Mouse (Mus musculus) neural tube, embryonic 12.5 days (tissue): Measurements from ENCODE around the gene H3f3b. TPM values are rescaled to one million over a fixed set of nuclear protein-coding genes. Genes with fewer than 3 reads are reported as not detected.
A peak's percentile ranks its signal among the peaks of the same experiment; 100 is the strongest.

Experiments
- ATAC-seq: fragments of 200-750 bp; cut with Nextera tagmentation; 2 replicates; pipeline ENCODE4 v1.8.0; 2017; ENCODE audit warnings: low read depth, mild to moderate bottlenecking, moderate TSS enrichment, moderate library complexity; ENCODE audit not compliant: low FRiP score
- H3K27ac ChIP-seq: fragments of 300-500 bp; sonication (generic); 2 replicates; pipeline ENCODE4 v1.5.1; 2016
- H3K27me3 ChIP-seq: fragments of 300-500 bp; sonication (generic); replicated peaks from 2 replicates; pipeline ENCODE4 v1.6.1; 2016; ENCODE audit warnings: mild to moderate bottlenecking
- H3K36me3 ChIP-seq: fragments of 300-500 bp; sonication (generic); 2 replicates; pipeline ENCODE4 v1.6.1; 2016; ENCODE audit warnings: mild to moderate bottlenecking
- H3K4me1 ChIP-seq: fragments of 300-500 bp; sonication (generic); 2 replicates; pipeline ENCODE4 v1.6.1; 2016
- H3K4me2 ChIP-seq: fragments of 300-500 bp; sonication (generic); replicated peaks from 2 replicates; pipeline ENCODE4 v1.6.1; 2016; ENCODE audit warnings: mild to moderate bottlenecking
- H3K4me3 ChIP-seq: fragments of 300-500 bp; sonication (generic); 2 replicates; pipeline ENCODE4 v1.5.1; 2016
- H3K9ac ChIP-seq: fragments of 300-500 bp; sonication (generic); 2 replicates; pipeline ENCODE4 v1.6.1; 2016; ENCODE audit warnings: mild to moderate bottlenecking
- H3K9me3 ChIP-seq: fragments of 300-500 bp; sonication (generic); 2 replicates; pipeline ENCODE4 v1.6.1; 2016; ENCODE audit warnings: mild to moderate bottlenecking
- WGBS: fragments of 180-500 bp; shearing (Covaris S2); methylation state at CpG from one replicate; pipeline ENCODE4 v1.1.7; 2016; 5-methylcytosine and 5-hydroxymethylcytosine counted together
- polyA plus RNA-seq: library from polyadenylated mRNA; unstranded; fragments of >200 nt; fragmentation: Nextera tagmentation; extraction: Ambion mirVana; gene quantifications from 2 replicates; pipeline ENCODE4 v1.2.1, GENCODE M21; 2016

H3f3b gene
- polyA plus RNA-seq, 1 experiment from 2014 or later, result 2,115 TPM

DNA sequence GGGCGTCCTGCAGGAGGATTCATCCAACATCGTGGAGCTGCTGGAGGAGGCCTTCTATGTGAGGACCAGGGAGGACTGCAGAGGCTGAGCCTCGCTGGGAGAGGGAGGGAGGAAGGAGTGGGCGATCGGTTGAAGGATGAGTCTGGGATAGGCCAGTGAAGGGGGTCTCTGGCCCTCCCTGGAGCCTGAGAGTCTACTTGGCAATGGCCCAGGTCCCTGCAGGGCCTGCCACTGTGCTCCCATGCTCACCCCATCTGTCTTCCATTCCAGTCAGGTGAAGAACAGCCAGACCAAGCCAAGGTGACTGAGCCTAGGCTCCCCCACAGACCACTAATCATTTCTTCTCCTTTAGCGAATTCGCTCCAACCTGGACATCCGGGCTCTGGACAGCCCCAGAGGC lies 44.5 kb downstream of the H3f3b start:
- Histone ChIP-seq H3K9me3 (no peaks in the 10 kb centered on the region), H3K27ac (no peak overlapping the region), H3K9ac (no peak overlapping the region), H3K4me2 (no peak overlapping the region), H3K36me3 (no peaks in the 10 kb centered on the region), H3K27me3 (peaks cover 10% of the 10 kb centered on the region), H3K4me1 (no peaks in the 10 kb centered on the region), H3K4me3 (no peak overlapping the region)
- WGBS, result 94% methylated on average over 8 of the region's 8 CpGs
- ATAC-seq, result no peak

DNA sequence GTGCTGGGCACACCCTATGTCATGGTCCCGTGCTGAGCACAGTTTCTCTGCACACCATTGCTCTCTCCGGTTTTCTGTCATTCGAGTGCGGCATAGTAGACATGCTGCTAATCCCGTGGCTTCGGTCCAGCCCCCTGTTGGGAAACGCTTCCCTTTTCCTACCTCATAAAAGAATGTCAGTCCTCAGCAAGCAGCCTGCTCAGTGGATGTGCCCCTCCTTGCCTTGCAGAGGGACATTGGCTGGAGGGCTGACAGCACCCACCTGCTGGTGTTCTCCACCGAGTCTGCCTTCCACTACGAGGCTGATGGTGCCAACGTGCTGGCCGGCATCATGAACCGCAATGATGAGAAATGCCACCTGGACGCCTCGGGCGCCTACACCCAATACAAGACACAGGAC lies 45.3 kb downstream of the H3f3b start:
- no peak for ATAC-seq
- Histone ChIP-seq H3K36me3 (no peaks in the 10 kb centered on the region), H3K27ac (no peak overlapping the region), H3K9ac (no peak overlapping the region), H3K27me3 (peaks cover 10% of the 10 kb centered on the region), H3K4me2 (no peak overlapping the region), H3K9me3 (no peaks in the 10 kb centered on the region), H3K4me3 (no peak overlapping the region), H3K4me1 (no peaks in the 10 kb centered on the region)
- 91% methylated on average over 15 of the region's 15 CpGs for WGBS

DNA sequence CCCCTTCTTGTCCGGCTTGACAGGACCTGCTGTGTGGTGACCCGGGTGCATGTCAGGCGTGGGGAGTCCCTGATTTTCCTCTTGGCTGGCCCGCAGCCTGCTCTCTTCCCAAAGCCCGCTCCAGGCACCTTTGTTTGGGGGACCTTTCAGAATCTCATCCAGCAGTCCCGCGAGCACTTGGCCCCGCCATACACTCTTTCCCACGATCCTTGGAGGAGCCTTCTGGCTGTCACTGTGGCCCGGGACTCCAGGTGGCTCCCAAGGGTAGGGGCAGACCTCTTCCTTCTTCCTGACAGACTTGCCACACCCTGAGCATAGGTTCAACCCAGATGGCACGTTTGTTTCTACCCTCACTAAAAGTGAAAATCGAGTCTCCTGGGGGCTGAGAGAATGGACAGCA lies 52.2 kb downstream of the H3f3b start:
- Histone ChIP-seq H3K27ac (no peak overlapping the region), H3K4me2 (peak overlapping the region; percentile 71; the same call in 1 of the 2 replicates), H3K4me3 (no peak overlapping the region), H3K9ac (no peak overlapping the region), H3K27me3 (peaks cover 43% of the 10 kb centered on the region), H3K4me1 (peaks cover 7% of the 10 kb centered on the region), H3K36me3 (no peaks in the 10 kb centered on the region), H3K9me3 (no peaks in the 10 kb centered on the region)
- 36% methylated on average over 12 of the region's 12 CpGs for WGBS
- ATAC-seq, result no peak

DNA sequence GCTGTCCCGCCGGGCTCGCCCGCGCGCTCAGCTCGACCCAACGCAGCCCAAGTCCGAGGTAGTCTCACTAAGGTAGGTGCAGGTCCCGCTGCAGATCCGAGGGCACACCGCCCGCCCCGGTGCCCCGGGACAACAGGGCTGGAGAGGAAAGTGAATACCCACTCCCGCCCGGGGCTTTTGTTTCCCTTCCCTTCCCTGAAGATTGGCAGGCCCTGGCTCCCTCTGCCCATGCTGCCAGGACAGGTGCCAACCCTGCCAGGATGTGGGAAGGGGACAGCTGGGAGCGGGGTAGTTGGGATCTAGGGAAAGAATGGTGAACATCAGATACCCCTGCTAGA lies 52.7 kb downstream of the H3f3b start:
- H3K36me3 ChIP-seq, result no peaks in the 10 kb centered on the region
- peak overlapping the region; percentile 38 for H3K4me3 ChIP-seq
- peak overlapping the region; percentile 47 for H3K9ac ChIP-seq
- peaks cover 43% of the 10 kb centered on the region for H3K27me3 ChIP-seq
- H3K4me1 ChIP-seq, result peaks cover 7% of the 10 kb centered on the region
- no peak for ATAC-seq
- H3K9me3 ChIP-seq, result no peaks in the 10 kb centered on the region
- H3K4me2 ChIP-seq, result peak overlapping the region; percentile 71
- WGBS, result 4% methylated on average over 18 of the region's 18 CpGs
- H3K27ac ChIP-seq, result no peak overlapping the region

DNA sequence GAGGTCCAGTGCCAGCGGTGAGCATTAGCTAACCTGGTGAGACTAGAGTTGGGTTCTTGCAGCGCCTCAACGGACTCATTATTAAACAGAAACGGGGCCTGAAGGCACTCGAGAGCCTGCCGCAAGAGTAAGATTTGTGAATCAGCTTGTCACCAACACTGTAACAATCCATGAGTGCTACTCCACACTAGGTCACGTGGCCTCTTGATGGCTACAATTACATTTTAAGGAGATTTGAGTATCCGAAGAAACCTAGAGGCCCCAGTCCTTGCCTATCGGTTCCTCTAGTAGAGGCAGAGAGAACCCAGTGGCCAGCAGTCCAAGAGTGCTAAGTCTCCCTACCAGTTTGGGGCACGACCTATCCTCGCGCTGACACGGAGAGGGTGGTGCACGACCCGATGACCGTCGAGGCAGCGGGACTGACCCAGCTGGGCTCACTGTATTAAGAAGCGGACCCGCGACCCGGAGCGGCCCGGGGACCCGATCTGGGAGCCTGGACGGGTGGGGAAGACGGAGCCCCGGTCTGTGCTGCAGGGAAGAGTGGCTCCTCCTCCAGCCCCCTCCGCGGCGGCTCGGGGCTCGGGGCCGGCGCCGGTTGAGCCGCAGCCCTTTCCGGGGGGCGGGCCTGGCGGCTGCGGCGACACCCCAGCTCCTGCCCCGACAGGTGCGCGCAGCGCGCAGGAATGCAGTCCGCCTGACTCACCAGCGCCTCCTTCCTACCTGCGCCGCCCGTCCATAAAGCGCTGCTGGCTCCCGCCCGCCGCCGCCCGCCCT lies 53.3 kb downstream of the H3f3b start, which contains the start of gene Itgb4:
Itgb4 (plus strand) TSS at position 401 of the 774 bp plus-strand sequence.
- Histone ChIP-seq H3K36me3 (no peaks in the 10 kb centered on the region), H3K4me2 (peak within 1 kb of the TSS; percentile 71), H3K27ac (no peak within 1 kb of the TSS), H3K4me1 (peaks cover 7% of the 10 kb centered on the region), H3K9me3 (no peaks in the 10 kb centered on the region), H3K4me3 (peak within 1 kb of the TSS; percentile 38), H3K27me3 (peaks cover 43% of the 10 kb centered on the region), H3K9ac (peak within 1 kb of the TSS; percentile 47)
- ATAC-seq, result no peak
- WGBS, result 11% methylated on average over 51 of the region's 58 CpGs

Other genes with a start within 250 kb of the H3f3b start
- 14.4 and 16.7 TPM in 2 replicates for gene Caskin2, start 214.3 kb downstream of the H3f3b start, polyA plus RNA-seq
- 26.4 and 30.7 TPM in 2 replicates for gene Tsen54, start 213.2 kb downstream of the H3f3b start, polyA plus RNA-seq
- 3.9 and 5.7 TPM in 2 replicates for gene Llgl2, start 203.9 kb downstream of the H3f3b start, polyA plus RNA-seq
- gene Myo15b, start 169.6 kb downstream of the H3f3b start, polyA plus RNA-seq, result 0.11 and 0.19 TPM in 2 replicates
- gene Smim5, start 128.0 kb downstream of the H3f3b start, polyA plus RNA-seq, result 1.8 and 2.7 TPM in 2 replicates
- gene Smim6, start 115.9 kb downstream of the H3f3b start, polyA plus RNA-seq, result 0.83 and 1.0 TPM in 2 replicates
- 53.7 and 54.8 TPM in 2 replicates for gene Sap30bp, start 94.7 kb downstream of the H3f3b start, polyA plus RNA-seq
- 24.2 and 30.2 TPM in 2 replicates for gene Recql5, start 94.5 kb downstream of the H3f3b start, polyA plus RNA-seq
- 0.99 and 1.4 TPM in 2 replicates for gene Itgb4, start 53.3 kb downstream of the H3f3b start, polyA plus RNA-seq
- 100 and 109 TPM in 2 replicates for gene Galk1, start 15.2 kb downstream of the H3f3b start, polyA plus RNA-seq
- gene Unk, start 2.4 kb upstream of the H3f3b start, polyA plus RNA-seq, result 47.9 and 48.6 TPM in 2 replicates
- gene Unc13d, start 50.0 kb upstream of the H3f3b start, polyA plus RNA-seq, result 1.3 and 1.7 TPM in 2 replicates
- 97.0 and 110 TPM in 2 replicates for gene Wbp2, start 59.0 kb upstream of the H3f3b start, polyA plus RNA-seq
- 3.7 and 5.0 TPM in 2 replicates for gene Trim47, start 99.2 kb upstream of the H3f3b start, polyA plus RNA-seq
- 2.0 and 2.1 TPM in 2 replicates for gene Trim65, start 103.2 kb upstream of the H3f3b start, polyA plus RNA-seq
- 83.7 and 85.5 TPM in 2 replicates for gene Mrpl38, start 110.9 kb upstream of the H3f3b start, polyA plus RNA-seq
- gene Fbf1, start 140.2 kb upstream of the H3f3b start, polyA plus RNA-seq, result 63.2 and 67.0 TPM in 2 replicates
- gene Ten1, start 170.9 kb upstream of the H3f3b start, polyA plus RNA-seq, result 67.6 and 68.9 TPM in 2 replicates
- 42.2 and 44.0 TPM in 2 replicates for gene Acox1, start 171.1 kb upstream of the H3f3b start, polyA plus RNA-seq
- 0.76 and 0.95 TPM in 2 replicates for gene Evpl, start 210.1 kb upstream of the H3f3b start, polyA plus RNA-seq
- gene Srp68, start 246.3 kb upstream of the H3f3b start, polyA plus RNA-seq, result 85.3 and 88.4 TPM in 2 replicates